Mouse (Mus musculus) effector memory CD4-positive, alpha-beta T cell, adult 5 months (primary cell): ENCODE data around the gene Mov10l1. TPM values are rescaled to one million over a fixed set of nuclear protein-coding genes. Genes with fewer than 3 reads are reported as not detected.

Experiments used
- polyA plus RNA-seq: library from polyadenylated mRNA; unstranded; fragments of 100-300 nt; shearing (Covaris generic); gene quantifications from one replicate; pipeline ENCODE4 v1.2.1, GENCODE M21; 2017

Mov10l1 gene
- polyA plus RNA-seq: not detected

GRCm38 (mm10) chr15:88982534-88983079 is at the start of gene Mov10l1:
Gene Mov10l1 (plus strand): TSS chr15:88982909.

GRCm38 (mm10) chr15:88954368-88955072 is 28.2 kb upstream of the Mov10l1 start, which contains the start of gene Ttll8:
Gene Ttll8 (minus strand): TSS chr15:88954418.

DNA sequence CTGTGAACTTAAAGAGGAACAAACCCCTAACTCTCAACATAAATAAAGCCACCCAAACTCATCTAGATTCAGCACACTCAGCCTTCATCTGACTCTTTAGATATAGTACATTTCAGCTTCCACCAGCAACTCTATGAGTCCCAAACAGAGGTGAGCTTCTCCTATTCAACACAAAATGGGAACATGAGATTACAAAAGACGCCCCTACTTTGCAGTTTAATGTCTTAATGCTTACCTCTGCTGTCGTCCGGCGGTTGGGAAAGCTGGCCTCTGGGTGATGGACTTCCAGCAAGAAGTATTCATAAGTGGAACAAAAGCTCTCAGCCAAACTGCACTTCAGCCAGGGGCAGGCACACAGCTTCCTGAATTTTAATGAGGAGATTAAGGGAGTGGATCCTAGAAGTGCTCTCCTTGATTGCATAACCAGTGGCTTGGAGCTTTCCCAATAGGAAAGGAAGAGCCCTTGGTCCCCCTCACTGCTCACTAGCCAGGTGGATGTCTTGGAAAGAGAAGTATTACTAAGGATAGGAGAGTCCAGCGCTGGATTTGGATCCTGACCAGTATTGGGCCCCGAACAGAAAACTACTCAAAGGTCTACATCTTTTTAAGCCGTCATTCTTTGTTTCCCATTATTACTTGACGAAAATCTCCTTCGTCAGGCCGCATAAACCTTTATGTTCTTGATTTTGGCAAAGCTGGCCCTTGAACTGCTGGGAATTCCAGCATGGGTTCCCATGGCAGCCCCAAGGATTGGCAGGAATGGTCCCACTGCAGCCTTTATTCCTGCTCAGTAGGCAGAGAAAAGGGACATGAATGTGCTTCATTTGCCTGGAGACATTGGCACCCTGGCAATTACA is 4.2 kb upstream of the Mov10l1 start, which contains the start of gene Mlc1:
TSS of gene Mlc1 (minus strand) at position 727 of the 857 bp plus-strand sequence.

DNA sequence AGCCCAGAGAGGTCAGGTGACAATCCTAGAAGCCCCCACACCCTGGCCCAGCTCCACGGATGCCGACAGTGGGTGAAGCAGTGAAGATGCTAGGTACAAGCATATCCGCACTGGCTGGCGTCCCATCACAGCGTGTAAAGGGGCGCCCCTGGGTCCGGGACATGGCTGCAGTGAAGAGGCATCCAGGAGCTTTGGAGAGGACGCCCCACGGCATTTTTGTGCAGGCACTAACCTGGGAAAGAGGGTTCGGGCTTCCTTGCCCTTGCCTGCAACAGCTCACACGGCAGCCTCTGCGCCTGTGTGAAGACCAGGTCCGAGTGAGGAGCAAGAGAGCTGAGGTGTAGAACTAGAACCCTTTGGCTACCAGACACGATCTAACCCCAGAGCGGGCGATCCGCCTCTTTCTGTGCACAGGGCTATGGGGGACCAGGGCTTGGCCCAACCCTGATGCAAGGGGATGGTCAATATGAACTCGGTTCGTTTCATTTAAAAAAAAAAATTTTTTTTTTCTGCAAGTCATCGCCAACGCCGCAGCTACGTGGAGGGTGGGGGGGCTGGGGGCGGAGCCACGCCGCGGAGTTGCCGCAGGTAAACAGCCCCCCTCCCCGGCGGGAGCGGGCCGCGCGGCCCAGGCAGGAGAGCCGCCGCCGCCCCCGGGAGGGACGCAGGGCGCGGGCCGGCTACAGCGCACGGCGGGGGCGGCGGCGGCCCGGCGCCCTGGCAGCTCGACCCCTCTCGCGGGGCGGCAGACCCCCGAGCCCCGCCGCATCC is 76.6 kb downstream of the Mov10l1 start, which contains the start of gene Panx2:
TSS of gene Panx2 (plus strand) at position 574 of the 771 bp plus-strand sequence.

DNA sequence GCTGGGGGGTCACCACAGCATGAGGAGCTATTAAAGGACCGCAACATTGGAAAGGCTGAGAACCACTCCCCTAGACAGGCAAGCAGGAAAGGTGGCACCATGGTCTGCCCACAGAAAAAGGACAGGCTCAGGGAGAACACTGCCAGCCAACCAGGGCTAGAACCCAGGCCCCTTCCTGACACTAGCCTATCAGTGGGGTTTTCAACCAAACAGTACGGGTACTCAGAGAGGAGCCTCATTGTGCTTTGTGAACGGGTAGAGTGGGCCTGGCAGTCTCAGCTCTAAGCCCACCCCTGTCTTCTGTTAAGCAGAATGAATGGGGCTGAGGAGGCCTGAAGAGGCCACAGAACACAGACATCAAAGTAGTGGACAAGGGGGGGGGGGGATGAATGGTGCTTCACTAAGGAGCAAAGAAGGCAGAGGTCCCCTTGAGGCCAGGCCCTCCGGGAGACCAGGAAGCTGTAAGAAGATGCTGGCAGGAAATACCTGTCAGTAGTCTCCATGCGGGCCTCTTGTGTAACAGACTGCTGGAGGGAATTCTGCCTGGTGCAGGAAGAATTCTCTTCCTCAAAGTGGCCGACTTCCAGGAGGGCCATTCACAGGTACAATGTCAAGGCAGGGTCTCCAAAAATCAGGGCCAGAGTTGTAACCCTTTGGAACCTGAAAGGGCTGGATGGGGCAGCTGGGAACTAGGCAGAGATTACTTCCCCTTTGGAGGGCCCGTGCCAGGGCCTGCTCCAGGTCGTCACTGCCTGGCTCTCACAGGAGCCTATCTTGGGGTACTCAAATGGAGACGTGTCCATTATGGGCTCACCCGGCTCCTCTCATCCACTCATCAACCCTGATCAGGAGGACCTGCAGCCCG is 92.1 kb downstream of the Mov10l1 start, which contains the start of gene Trabd:
TSS of gene Trabd (plus strand) at position 512 of the 865 bp plus-strand sequence.

GRCm38 (mm10) chr15:89088607-89089247 is 106.0 kb downstream of the Mov10l1 start, which contains the start of gene Selenoo:
Gene Selenoo (plus strand): TSS chr15:89089084.

Other genes starting within 250 kb of the Mov10l1 start
- 61.3 TPM for gene Brd1, start 248.7 kb upstream of the Mov10l1 start, polyA plus RNA-seq
- gene Zbed4, start 231.2 kb upstream of the Mov10l1 start, polyA plus RNA-seq: 4.6 TPM
- 7.3 TPM for gene Alg12, start 163.6 kb upstream of the Mov10l1 start, polyA plus RNA-seq
- 42.4 TPM for gene Creld2, start 163.3 kb upstream of the Mov10l1 start, polyA plus RNA-seq
- 137 TPM for gene Pim3, start 120.7 kb upstream of the Mov10l1 start, polyA plus RNA-seq
- gene Ttll8, start 28.5 kb upstream of the Mov10l1 start, polyA plus RNA-seq: not detected
- gene Mlc1, start 3.9 kb upstream of the Mov10l1 start, polyA plus RNA-seq: not detected
- not detected for gene Panx2, start 76.8 kb downstream of the Mov10l1 start, polyA plus RNA-seq
- 55.0 TPM for gene Trabd, start 92.2 kb downstream of the Mov10l1 start, polyA plus RNA-seq
- gene Selenoo, start 106.2 kb downstream of the Mov10l1 start, polyA plus RNA-seq: 26.0 TPM
- gene Tubgcp6, start 140.2 kb downstream of the Mov10l1 start, polyA plus RNA-seq: 21.5 TPM
- gene Hdac10, start 145.8 kb downstream of the Mov10l1 start, polyA plus RNA-seq: 33.4 TPM
- 6.1 TPM for gene Mapk12, start 157.8 kb downstream of the Mov10l1 start, polyA plus RNA-seq
- gene Mapk11, start 166.7 kb downstream of the Mov10l1 start, polyA plus RNA-seq: 34.8 TPM
- gene Plxnb2, start 197.9 kb downstream of the Mov10l1 start, polyA plus RNA-seq: 0.76 TPM
- gene Dennd6b, start 213.6 kb downstream of the Mov10l1 start, polyA plus RNA-seq: 42.0 TPM
- gene Ppp6r2, start 228.6 kb downstream of the Mov10l1 start, polyA plus RNA-seq: 14.2 TPM